Mouse (Mus musculus): Measurements from ENCODE around the gene Cacna2d1. TPM values are rescaled to one million over a fixed set of nuclear protein-coding genes. Genes with fewer than 3 reads are reported as not detected.

Cacna2d1 gene
- polyA plus RNA-seq, 1 experiment from 2014 or later = 26.5 TPM

DNA sequence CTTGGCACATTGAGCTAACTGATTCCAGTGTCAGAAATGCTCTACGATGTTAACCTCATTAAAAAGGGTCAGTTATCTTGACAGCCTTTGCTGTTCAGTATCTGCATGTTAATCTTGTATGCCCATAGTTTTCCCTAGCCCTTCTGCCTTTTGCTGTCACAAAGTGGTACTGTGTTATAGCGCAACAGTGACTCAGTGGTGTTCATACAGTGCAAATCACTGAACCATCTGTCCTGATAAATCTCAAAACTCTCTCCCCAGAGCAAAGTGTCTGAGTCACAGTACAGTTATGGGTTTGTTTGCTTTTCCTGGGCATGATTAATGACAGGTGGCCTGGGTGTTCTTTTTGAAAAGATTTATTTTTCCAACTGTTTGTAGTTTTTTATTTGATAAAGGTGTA, 122.3 kb downstream of the Cacna2d1 start:
- H3K9me3 ChIP-seq (ENCODE audit: control insufficient read depth, low read length) = no peaks in the 10 kb centered on the region
- H3K36me3 ChIP-seq (ENCODE audit: control insufficient read depth, insufficient read depth, low read length) = no peaks in the 10 kb centered on the region
- no peak overlapping the region for H3K27ac ChIP-seq (ENCODE audit: low read depth, low read length)
- H3K27me3 ChIP-seq (ENCODE audit: control insufficient read depth, insufficient read depth, low read length) = no peaks in the 10 kb centered on the region
- H3K4me3 ChIP-seq (ENCODE audit: low read depth, low read length) = no peak overlapping the region
- no peak for DNase-seq (ENCODE audit: low spot score)
- ATAC-seq (ENCODE audit: low FRiP score) = no peak
- H3K9ac ChIP-seq (ENCODE audit: low read depth, low read length) = no peak overlapping the region
- no peak overlapping the region for H3K4me2 ChIP-seq (replicated peaks; ENCODE audit: low read depth, low read length)
- WGBS = 64% methylated on average over 2 of the region's 2 CpGs
- no peaks in the 10 kb centered on the region for H3K4me1 ChIP-seq (replicated peaks; ENCODE audit: control insufficient read depth, insufficient read depth, low read length)

- H3K36me3 ChIP-seq (ENCODE audit: control insufficient read depth, insufficient read depth, low read length) = no peaks in the 10 kb centered on the region
- no peaks in the 10 kb centered on the region for H3K9me3 ChIP-seq (ENCODE audit: control insufficient read depth, low read length)
- 0 out of 2 replicates have a peak overlapping the region, but pooled peaks have one; percentile 4 for H3K27ac ChIP-seq (ENCODE audit: low read depth, low read length)
- H3K9ac ChIP-seq (ENCODE audit: low read depth, low read length) = no peak overlapping the region
- no peaks in the 10 kb centered on the region for H3K27me3 ChIP-seq (ENCODE audit: control insufficient read depth, insufficient read depth, low read length)
- DNase-seq (ENCODE audit: low spot score) (no peak), ATAC-seq (ENCODE audit: low FRiP score) (peak; percentile 92)
- H3K4me3 ChIP-seq (ENCODE audit: low read depth, low read length) = no peak overlapping the region
- WGBS = 22% methylated on average over 5 of the region's 5 CpGs
- no peaks in the 10 kb centered on the region for H3K4me1 ChIP-seq (replicated peaks; ENCODE audit: control insufficient read depth, insufficient read depth, low read length)
- no peak overlapping the region for H3K4me2 ChIP-seq (replicated peaks; ENCODE audit: low read depth, low read length)
Observed at GRCm38 (mm10) chr5:16062773-16063172, 128.3 kb downstream of the Cacna2d1 start.

DNA sequence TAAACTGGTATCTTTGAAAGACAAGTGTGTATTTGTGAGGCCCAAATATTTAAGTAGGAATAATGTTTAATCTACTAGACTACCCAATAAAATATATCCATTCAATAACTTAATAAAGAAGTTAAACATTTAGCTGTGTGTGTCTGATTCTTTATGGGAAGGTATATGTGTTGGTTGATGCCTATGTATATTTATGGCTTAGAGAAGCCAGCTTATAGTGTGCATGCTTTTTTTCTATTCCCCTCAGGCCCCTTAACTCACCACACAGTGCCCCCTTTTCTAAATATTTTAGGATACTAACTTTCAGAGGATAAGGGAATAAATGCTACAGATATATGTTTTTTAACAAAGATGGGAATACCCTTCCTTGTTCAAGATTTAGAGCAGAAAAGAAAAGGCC, 128.8 kb downstream of the Cacna2d1 start:
- Histone ChIP-seq H3K36me3 (ENCODE audit: control insufficient read depth, insufficient read depth, low read length) (no peaks in the 10 kb centered on the region), H3K27ac (ENCODE audit: low read depth, low read length) (no peak overlapping the region), H3K27me3 (ENCODE audit: control insufficient read depth, insufficient read depth, low read length) (no peaks in the 10 kb centered on the region), H3K9me3 (ENCODE audit: control insufficient read depth, low read length) (no peaks in the 10 kb centered on the region), H3K4me3 (ENCODE audit: low read depth, low read length) (no peak overlapping the region), H3K4me2 (replicated peaks; ENCODE audit: low read depth, low read length) (no peak overlapping the region), H3K9ac (ENCODE audit: low read depth, low read length) (no peak overlapping the region), H3K4me1 (replicated peaks; ENCODE audit: control insufficient read depth, insufficient read depth, low read length) (no peaks in the 10 kb centered on the region)
- no peak for DNase-seq (ENCODE audit: low spot score)
- ATAC-seq (ENCODE audit: low FRiP score) = no peak

- H3K9ac ChIP-seq (ENCODE audit: low read depth, low read length) = no peak overlapping the region
- 62% methylated on average over 3 of the region's 3 CpGs for WGBS
- no peak overlapping the region for H3K4me3 ChIP-seq (ENCODE audit: low read depth, low read length)
- H3K4me2 ChIP-seq (replicated peaks; ENCODE audit: low read depth, low read length) = no peak overlapping the region
- H3K36me3 ChIP-seq (ENCODE audit: control insufficient read depth, insufficient read depth, low read length) = no peaks in the 10 kb centered on the region
- H3K9me3 ChIP-seq (ENCODE audit: control insufficient read depth, low read length) = no peaks in the 10 kb centered on the region
- DNase-seq (ENCODE audit: low spot score) (no peak), ATAC-seq (ENCODE audit: low FRiP score) (peak; percentile 33; the same call in 1 of the 2 replicates)
- no peaks in the 10 kb centered on the region for H3K4me1 ChIP-seq (replicated peaks; ENCODE audit: control insufficient read depth, insufficient read depth, low read length)
- no peak overlapping the region for H3K27ac ChIP-seq (ENCODE audit: low read depth, low read length)
- no peaks in the 10 kb centered on the region for H3K27me3 ChIP-seq (ENCODE audit: control insufficient read depth, insufficient read depth, low read length)
Observed at GRCm38 (mm10) chr5:16063949-16064348, 129.5 kb downstream of the Cacna2d1 start.

DNA sequence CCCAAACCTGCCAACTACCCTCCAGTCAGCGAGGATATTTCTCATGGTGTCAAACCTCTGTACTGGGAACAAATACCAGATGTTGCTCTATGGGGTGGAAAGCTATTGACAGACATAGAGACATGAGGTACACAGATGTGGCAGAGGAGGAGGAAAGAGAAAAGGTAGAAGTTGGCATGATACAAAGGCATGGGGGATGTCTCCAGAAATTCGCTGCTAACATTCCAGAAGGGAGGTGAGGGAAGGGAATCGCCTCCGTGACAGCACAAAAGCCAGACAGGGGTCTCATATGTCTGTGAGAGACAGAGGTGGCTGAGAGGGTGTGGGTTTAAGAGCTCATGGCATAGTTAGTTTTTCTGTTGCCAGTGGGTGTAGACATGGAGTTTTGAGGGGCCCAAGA, 131.3 kb downstream of the Cacna2d1 start:
- Histone ChIP-seq H3K9me3 (ENCODE audit: control insufficient read depth, low read length) (no peaks in the 10 kb centered on the region), H3K27ac (ENCODE audit: low read depth, low read length) (no peak overlapping the region), H3K27me3 (ENCODE audit: control insufficient read depth, insufficient read depth, low read length) (no peaks in the 10 kb centered on the region), H3K4me3 (ENCODE audit: low read depth, low read length) (no peak overlapping the region), H3K4me1 (replicated peaks; ENCODE audit: control insufficient read depth, insufficient read depth, low read length) (no peaks in the 10 kb centered on the region), H3K9ac (ENCODE audit: low read depth, low read length) (no peak overlapping the region), H3K4me2 (replicated peaks; ENCODE audit: low read depth, low read length) (no peak overlapping the region), H3K36me3 (ENCODE audit: control insufficient read depth, insufficient read depth, low read length) (no peaks in the 10 kb centered on the region)
- 68% methylated on average over 4 of the region's 4 CpGs for WGBS
- DNase-seq (ENCODE audit: low spot score) = no peak
- ATAC-seq (ENCODE audit: low FRiP score) = no peak

DNA sequence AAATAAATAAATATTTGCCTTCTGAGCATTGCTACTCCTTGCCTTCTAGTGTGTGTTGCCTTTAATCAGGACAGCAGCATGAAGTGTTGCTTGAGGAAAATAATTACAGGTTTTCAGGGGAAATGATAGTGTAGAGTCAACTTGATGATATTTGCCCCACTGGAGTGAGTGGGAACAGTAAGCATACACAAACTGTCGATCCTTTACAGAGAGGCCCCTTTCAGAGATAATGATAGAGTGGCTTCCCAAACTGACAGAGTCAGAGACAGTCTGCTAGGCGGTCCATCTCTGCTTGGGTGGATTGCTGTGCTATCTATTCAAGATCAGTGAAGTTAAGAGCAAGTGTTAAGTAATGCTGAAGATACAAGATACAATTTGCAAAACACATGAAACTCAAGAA, 147.8 kb downstream of the Cacna2d1 start:
- DNase-seq (ENCODE audit: low spot score) (no peak), ATAC-seq (ENCODE audit: low FRiP score) (no peak)
- no peaks in the 10 kb centered on the region for H3K9me3 ChIP-seq (ENCODE audit: control insufficient read depth, low read length)
- no peak overlapping the region for H3K9ac ChIP-seq (ENCODE audit: low read depth, low read length)
- H3K36me3 ChIP-seq (ENCODE audit: control insufficient read depth, insufficient read depth, low read length) = no peaks in the 10 kb centered on the region
- no peak overlapping the region for H3K4me2 ChIP-seq (replicated peaks; ENCODE audit: low read depth, low read length)
- H3K27me3 ChIP-seq (ENCODE audit: control insufficient read depth, insufficient read depth, low read length) = no peaks in the 10 kb centered on the region
- H3K4me1 ChIP-seq (replicated peaks; ENCODE audit: control insufficient read depth, insufficient read depth, low read length) = no peaks in the 10 kb centered on the region
- no peak overlapping the region for H3K4me3 ChIP-seq (ENCODE audit: low read depth, low read length)
- H3K27ac ChIP-seq (ENCODE audit: low read depth, low read length) = no peak overlapping the region
- 87% methylated on average over 2 of the region's 2 CpGs for WGBS

DNA sequence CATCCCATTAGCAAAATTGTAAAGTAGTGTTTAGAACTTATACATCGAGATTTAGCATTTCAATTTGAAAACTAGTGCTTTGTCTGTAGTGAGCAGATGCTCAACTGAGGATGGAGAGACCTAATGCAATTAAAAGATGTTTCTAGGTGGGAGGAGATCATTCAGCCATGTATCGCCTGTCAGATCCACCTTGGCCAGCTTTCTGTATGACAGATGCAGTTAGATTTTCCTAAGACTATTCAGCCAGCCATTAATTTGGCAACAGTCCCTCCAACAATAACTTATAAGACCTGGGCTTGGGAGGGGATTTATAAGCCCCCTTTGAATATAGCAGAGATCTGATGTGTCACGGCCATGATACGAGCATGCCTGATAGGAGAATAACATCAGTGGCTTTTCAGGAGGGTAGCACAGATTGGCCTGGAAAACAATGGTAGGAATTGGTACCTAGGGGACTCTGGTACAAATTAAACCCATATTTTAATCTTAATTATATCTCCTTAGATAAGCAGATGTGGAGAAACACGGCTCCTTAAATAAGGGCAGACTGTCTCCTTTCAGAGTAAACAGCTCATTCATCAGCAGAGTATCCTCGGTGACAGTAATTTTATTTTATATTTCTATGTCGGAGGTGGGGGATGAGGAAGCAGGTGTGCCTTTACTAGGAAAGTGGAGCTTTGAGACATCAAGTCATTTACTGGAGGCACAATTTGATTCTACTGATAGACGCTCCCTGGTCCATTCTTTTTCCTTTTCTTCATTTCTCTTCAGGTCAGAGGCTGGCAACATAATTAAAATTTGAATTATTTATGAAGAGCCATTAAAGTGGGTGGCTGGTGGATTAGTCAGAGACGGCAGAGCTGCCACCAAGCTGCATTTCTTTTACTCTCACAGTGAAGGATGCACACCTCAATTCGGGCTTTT, 152.8 kb downstream of the Cacna2d1 start:
- H3K9ac ChIP-seq (ENCODE audit: low read depth, low read length) = no peak overlapping the region
- DNase-seq (ENCODE audit: low spot score) = peak; percentile 20
- H3K27me3 ChIP-seq (ENCODE audit: control insufficient read depth, insufficient read depth, low read length) = no peaks in the 10 kb centered on the region

DNA sequence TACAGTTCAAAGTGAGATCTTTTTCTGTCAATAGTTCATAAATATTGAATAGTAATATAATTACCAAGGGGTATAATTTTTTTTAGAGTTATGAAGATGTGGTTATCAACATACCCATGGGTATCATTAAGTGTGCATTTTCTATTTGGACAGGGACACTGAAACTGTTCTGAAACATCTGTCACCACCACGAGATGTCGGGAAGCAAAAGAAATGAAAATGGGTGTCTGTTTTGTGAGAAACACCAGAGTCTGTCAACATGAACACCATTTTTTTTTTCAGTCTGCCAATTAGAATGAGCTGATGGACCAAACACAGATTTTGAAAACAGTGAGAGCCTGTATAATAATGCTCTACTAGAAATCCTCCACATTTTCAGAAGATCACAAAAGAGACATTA, 153.5 kb downstream of the Cacna2d1 start:
- Histone ChIP-seq H3K9me3 (ENCODE audit: control insufficient read depth, low read length) (no peaks in the 10 kb centered on the region), H3K27me3 (ENCODE audit: control insufficient read depth, insufficient read depth, low read length) (no peaks in the 10 kb centered on the region), H3K36me3 (ENCODE audit: control insufficient read depth, insufficient read depth, low read length) (no peaks in the 10 kb centered on the region), H3K4me2 (replicated peaks; ENCODE audit: low read depth, low read length) (no peak overlapping the region), H3K4me3 (ENCODE audit: low read depth, low read length) (no peak overlapping the region), H3K4me1 (replicated peaks; ENCODE audit: control insufficient read depth, insufficient read depth, low read length) (no peaks in the 10 kb centered on the region), H3K9ac (ENCODE audit: low read depth, low read length) (no peak overlapping the region), H3K27ac (ENCODE audit: low read depth, low read length) (0 out of 2 replicates have a peak overlapping the region, but pooled peaks have one; percentile 19)
- WGBS = 64% methylated on average over 2 of the region's 2 CpGs
- DNase-seq (ENCODE audit: low spot score) (no peak), ATAC-seq (ENCODE audit: low FRiP score) (peak; percentile 61; the same call in 1 of the 2 replicates)

More for the DNA sequence above, 152.8 kb downstream of the Cacna2d1 start:
- H3K27ac ChIP-seq (ENCODE audit: low read depth, low read length) = peak overlapping the region; percentile 68
- WGBS = 67% methylated on average over 10 of the region's 10 CpGs
- H3K4me2 ChIP-seq (replicated peaks; ENCODE audit: low read depth, low read length) = no peak overlapping the region
- no peaks in the 10 kb centered on the region for H3K4me1 ChIP-seq (replicated peaks; ENCODE audit: control insufficient read depth, insufficient read depth, low read length)
- H3K9me3 ChIP-seq (ENCODE audit: control insufficient read depth, low read length) = no peaks in the 10 kb centered on the region
- no peak overlapping the region for H3K4me3 ChIP-seq (ENCODE audit: low read depth, low read length)
- H3K36me3 ChIP-seq (ENCODE audit: control insufficient read depth, insufficient read depth, low read length) = no peaks in the 10 kb centered on the region
- peak; percentile 86 for ATAC-seq (ENCODE audit: low FRiP score)

DNA sequence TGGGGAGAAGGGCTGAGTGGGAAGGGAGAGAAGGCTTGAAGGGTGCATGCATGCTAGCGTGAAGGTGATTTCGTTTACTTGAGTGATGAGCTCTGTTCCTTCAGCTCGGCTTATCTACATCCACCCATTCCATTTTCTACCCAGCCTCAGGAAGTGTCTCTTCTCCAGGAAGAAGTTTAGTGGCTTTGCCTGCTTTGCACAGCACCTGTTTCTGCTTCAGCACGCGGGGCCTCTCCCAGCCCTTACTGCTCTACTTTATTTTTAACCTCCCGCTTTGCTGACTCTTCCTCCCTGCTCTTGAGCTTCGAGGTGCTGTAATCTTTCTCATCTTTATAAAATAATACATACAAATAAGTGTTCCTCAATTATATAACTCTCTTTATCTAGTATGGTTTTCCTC, 158.0 kb downstream of the Cacna2d1 start:
- Histone ChIP-seq H3K9me3 (ENCODE audit: control insufficient read depth, low read length) (no peaks in the 10 kb centered on the region), H3K36me3 (ENCODE audit: control insufficient read depth, insufficient read depth, low read length) (no peaks in the 10 kb centered on the region), H3K4me2 (replicated peaks; ENCODE audit: low read depth, low read length) (no peak overlapping the region), H3K27me3 (ENCODE audit: control insufficient read depth, insufficient read depth, low read length) (no peaks in the 10 kb centered on the region), H3K27ac (ENCODE audit: low read depth, low read length) (no peak overlapping the region), H3K9ac (ENCODE audit: low read depth, low read length) (no peak overlapping the region), H3K4me3 (ENCODE audit: low read depth, low read length) (no peak overlapping the region), H3K4me1 (replicated peaks; ENCODE audit: control insufficient read depth, insufficient read depth, low read length) (no peaks in the 10 kb centered on the region)
- WGBS = 85% methylated on average over 7 of the region's 7 CpGs
- ATAC-seq (ENCODE audit: low FRiP score) = no peak
- DNase-seq (ENCODE audit: low spot score) = no peak
